In genomic region chr17:29954316-29954715, GRCm38 (mm10) we compare ENCODE assay signal across 21 mouse cellular contexts. TPM values are rescaled to one million over a fixed set of nuclear protein-coding genes. Genes with fewer than 3 reads are reported as not detected.
A peak's percentile ranks its signal among the peaks of the same experiment; 100 is the strongest.
DNase-seq lines count a peak whose midpoint lies in the region; ATAC-seq and TF ChIP-seq lines count a peak whose summit lies in the region.
"Had no signal": no experiment of that assay in that cellular context is flagged by ENCODE, and none has a peak within 500 bp of the region (broad histone marks: within the 10 kb centered on the region; RNA-seq: fewer than 3 reads in every experiment).

No protein-coding gene starts in this region.

- H3K4me3 ChIP-seq in heart, embryonic 16.5 days (ENCODE audit: low read length) = no peak overlapping the region
- H3K4me3 ChIP-seq in heart, embryonic 10.5 days = no peak overlapping the region
- no peak overlapping the region for H3K4me3 ChIP-seq in lung, embryonic 14.5 days (ENCODE audit: low read depth, low read length)
- no peak overlapping the region for H3K4me3 ChIP-seq in lung, postnatal 0 days (ENCODE audit: low read depth, low read length)
- no peak overlapping the region for H3K4me3 ChIP-seq in stomach, postnatal 0 days (ENCODE audit: low read depth, low read length)
- H3K4me3 ChIP-seq: embryonic facial prominence, embryonic 15.5 days; erythroblast, embryonic 14.5 days; forebrain, embryonic 10.5 days; gastrocnemius, adult 2 months; heart, embryonic 15.5 days; hindbrain, embryonic 13.5 days had no signal

- H3K9ac ChIP-seq in heart, embryonic 16.5 days (ENCODE audit: low read length) = no peak overlapping the region
- H3K9ac ChIP-seq in lung, embryonic 14.5 days = no peak overlapping the region
- H3K9ac ChIP-seq in lung, postnatal 0 days (replicated peaks; ENCODE audit: low read depth) = no peak overlapping the region
- no peak overlapping the region for H3K9ac ChIP-seq in stomach, postnatal 0 days (ENCODE audit: low read length)
- H3K9ac ChIP-seq: embryonic facial prominence, embryonic 15.5 days; heart, embryonic 15.5 days; hindbrain, embryonic 13.5 days had no signal

- TF ChIP-seq CTCF in lung, embryonic 14.5 days (IDR thresholded peaks at IDR 0.05; ENCODE audit: low read depth) = no peak
- no peak for TF ChIP-seq CTCF in lung, postnatal 0 days (IDR thresholded peaks at IDR 0.05)
- TF ChIP-seq CTCF in stomach, postnatal 0 days (IDR thresholded peaks at IDR 0.05; ENCODE audit: low read depth) = no peak

- no peak overlapping the region for H3K4me2 ChIP-seq in heart, embryonic 16.5 days (ENCODE audit: low read depth, low read length)
- H3K4me2 ChIP-seq in lung, embryonic 14.5 days = no peak overlapping the region
- H3K4me2 ChIP-seq in lung, postnatal 0 days (replicated peaks; ENCODE audit: low read depth, low read length) = no peak overlapping the region
- no peak overlapping the region for H3K4me2 ChIP-seq in stomach, postnatal 0 days (replicated peaks; ENCODE audit: low read depth)
- H3K4me2 ChIP-seq: embryonic facial prominence, embryonic 15.5 days; heart, embryonic 11.5 days; heart, embryonic 15.5 days; hindbrain, embryonic 13.5 days had no signal

- 48% methylated on average over 5 of the region's 5 CpGs for WGBS in heart, embryonic 16.5 days
- WGBS in heart, embryonic 10.5 days = 73% methylated on average over 5 of the region's 5 CpGs
- WGBS in lung, embryonic 14.5 days = 58% methylated on average over 5 of the region's 5 CpGs
- 44% methylated on average over 5 of the region's 5 CpGs for WGBS in lung, postnatal 0 days
- WGBS in stomach, postnatal 0 days = 56% methylated on average over 5 of the region's 5 CpGs

- no peak for TF ChIP-seq EP300 in lung, postnatal 0 days (IDR thresholded peaks at IDR 0.05)
- no peak for TF ChIP-seq EP300 in stomach, postnatal 0 days (optimal IDR thresholded peaks at IDR 0.05)

- no peaks in the 10 kb centered on the region for H3K27me3 ChIP-seq in heart, embryonic 16.5 days (ENCODE audit: control insufficient read depth, insufficient read depth, low read length)
- no peaks in the 10 kb centered on the region for H3K27me3 ChIP-seq in heart, embryonic 10.5 days (ENCODE audit: insufficient read depth, poor library complexity, severe bottlenecking)
- no peaks in the 10 kb centered on the region for H3K27me3 ChIP-seq in lung, embryonic 14.5 days (ENCODE audit: insufficient read depth, low read length)
- H3K27me3 ChIP-seq in lung, postnatal 0 days (replicated peaks; ENCODE audit: insufficient read depth, low read length) = no peaks in the 10 kb centered on the region
- H3K27me3 ChIP-seq in stomach, postnatal 0 days (ENCODE audit: control insufficient read depth, insufficient read depth, low read length) = no peaks in the 10 kb centered on the region
- H3K27me3 ChIP-seq: embryonic facial prominence, embryonic 15.5 days; heart, embryonic 15.5 days; hindbrain, embryonic 13.5 days had no signal

- no peak overlapping the region for H3K27ac ChIP-seq in heart, embryonic 16.5 days (ENCODE audit: low read length)
- H3K27ac ChIP-seq in heart, embryonic 10.5 days = no peak overlapping the region
- no peak overlapping the region for H3K27ac ChIP-seq in lung, embryonic 14.5 days (ENCODE audit: low read depth)
- H3K27ac ChIP-seq in lung, postnatal 0 days (ENCODE audit: low read length) = no peak overlapping the region
- H3K27ac ChIP-seq in stomach, postnatal 0 days (replicated peaks) = no peak overlapping the region
- H3K27ac ChIP-seq: embryonic facial prominence, embryonic 15.5 days; forebrain, embryonic 10.5 days; gastrocnemius, adult 2 months; heart, embryonic 15.5 days; hindbrain, embryonic 13.5 days; hindbrain, postnatal 0 days had no signal

- no peak for DNase-seq in heart, embryonic 10.5 days (ENCODE audit: low spot score)
- peak; percentile 28 for DNase-seq in lung, embryonic 14.5 days
- DNase-seq in lung, postnatal 0 days (ENCODE audit: low spot score) = no peak
- DNase-seq in 416B (ENCODE audit: low read depth) = peak; percentile 78
- DNase-seq in stomach, postnatal 0 days (ENCODE audit: low spot score) = peak; percentile 81
- DNase-seq: adrenal gland, postnatal 10 days; cerebellum, adult 11 months; cerebellum, adult 9-10 months; embryo, embryonic 11 days; gastrocnemius, adult 2 months; gastrocnemius, postnatal 25 days; heart, adult 18-20 months had no signal

- no peaks in the 10 kb centered on the region for H3K36me3 ChIP-seq in heart, embryonic 16.5 days (ENCODE audit: control insufficient read depth, insufficient read depth)
- no peaks in the 10 kb centered on the region for H3K36me3 ChIP-seq in heart, embryonic 10.5 days
- no peaks in the 10 kb centered on the region for H3K36me3 ChIP-seq in lung, embryonic 14.5 days (ENCODE audit: insufficient read depth)
- no peaks in the 10 kb centered on the region for H3K36me3 ChIP-seq in lung, postnatal 0 days (ENCODE audit: insufficient read depth, low read length)
- no peaks in the 10 kb centered on the region for H3K36me3 ChIP-seq in stomach, postnatal 0 days (ENCODE audit: control insufficient read depth, insufficient read depth, low read length)
- H3K36me3 ChIP-seq: embryonic facial prominence, embryonic 15.5 days; forebrain, embryonic 10.5 days; heart, embryonic 15.5 days; hindbrain, embryonic 13.5 days had no signal

- 0 out of 2 replicates have a peak, but pooled peaks have one; percentile 37 for ATAC-seq in heart, embryonic 16.5 days (replicated peaks; ENCODE audit: extremely low read depth, insufficient read depth, low FRiP score)
- no peak for ATAC-seq in lung, embryonic 14.5 days (ENCODE audit: insufficient read depth)
- ATAC-seq in lung, postnatal 0 days = no peak
- peak; percentile 74 for ATAC-seq in stomach, postnatal 0 days (ENCODE audit: low FRiP score, low TSS enrichment)
- ATAC-seq: forebrain, embryonic 14.5 days; hindbrain, postnatal 0 days had no signal

- H3K4me1 ChIP-seq in heart, embryonic 16.5 days (ENCODE audit: control insufficient read depth, insufficient read depth, low read length) = peaks cover 3% of the 10 kb centered on the region
- peaks cover 18% of the 10 kb centered on the region for H3K4me1 ChIP-seq in heart, embryonic 10.5 days
- no peaks in the 10 kb centered on the region for H3K4me1 ChIP-seq in lung, embryonic 14.5 days (ENCODE audit: insufficient read depth)
- H3K4me1 ChIP-seq in lung, postnatal 0 days (ENCODE audit: insufficient read depth, low read depth, low read length) = no peaks in the 10 kb centered on the region
- H3K4me1 ChIP-seq in stomach, postnatal 0 days (replicated peaks; ENCODE audit: control insufficient read depth, insufficient read depth) = no peaks in the 10 kb centered on the region
- H3K4me1 ChIP-seq: heart, embryonic 15.5 days had no signal

- no peaks in the 10 kb centered on the region; the same call in none of the 2 replicates for H3K9me3 ChIP-seq in heart, embryonic 16.5 days (replicated peaks; ENCODE audit: control insufficient read depth, low read length)
- no peaks in the 10 kb centered on the region for H3K9me3 ChIP-seq in heart, embryonic 10.5 days
- H3K9me3 ChIP-seq in lung, embryonic 14.5 days (ENCODE audit: low read depth, low read length) = no peaks in the 10 kb centered on the region
- no peaks in the 10 kb centered on the region for H3K9me3 ChIP-seq in lung, postnatal 0 days (ENCODE audit: low read length)
- 0 out of 2 replicates have a peak, but pooled peaks cover 2% of the 10 kb centered on the region for H3K9me3 ChIP-seq in stomach, postnatal 0 days (ENCODE audit: control insufficient read depth, low read length)
- H3K9me3 ChIP-seq: embryonic facial prominence, embryonic 15.5 days had no signal

RNA-seq across cellular contexts. Expression of gene Mdga1, which starts 15.6 kb away (rescaled TPM):
- 5.4 and 5.7 TPM in 2 replicates for polyA plus RNA-seq in heart, embryonic 16.5 days (2015; fragmentation: Nextera tagmentation; extraction: Ambion mirVana)
- 1.7 and 3.5 TPM in 2 replicates for polyA plus RNA-seq in heart, embryonic 10.5 days (2016; fragmentation: Nextera tagmentation; extraction: Ambion mirVana)
- 4.7 and 8.9 TPM in 2 replicates for polyA plus RNA-seq in lung, embryonic 14.5 days (2014; fragmentation: Nextera tagmentation; extraction: Ambion mirVana)
- 2.3 and 3.2 TPM in 2 replicates for polyA plus RNA-seq in lung, postnatal 0 days (2015; fragmentation: Nextera tagmentation; extraction: Ambion mirVana)
- polyA plus RNA-seq in stomach, postnatal 0 days (2015; fragmentation: Nextera tagmentation; extraction: Ambion mirVana) = 2.1 and 2.7 TPM in 2 replicates

RNA-seq across cellular contexts. Expression of gene Zfand3, which starts 50.2 kb away (rescaled TPM):
- 51.8 and 55.8 TPM in 2 replicates for polyA plus RNA-seq in heart, embryonic 16.5 days (2015; fragmentation: Nextera tagmentation; extraction: Ambion mirVana)
- polyA plus RNA-seq in heart, embryonic 10.5 days (2016; fragmentation: Nextera tagmentation; extraction: Ambion mirVana) = 54.2 and 54.7 TPM in 2 replicates
- 41.2 and 47.5 TPM in 2 replicates for polyA plus RNA-seq in lung, embryonic 14.5 days (2014; fragmentation: Nextera tagmentation; extraction: Ambion mirVana)
- polyA plus RNA-seq in lung, postnatal 0 days (2015; fragmentation: Nextera tagmentation; extraction: Ambion mirVana) = 52.1 and 54.6 TPM in 2 replicates
- polyA plus RNA-seq in stomach, postnatal 0 days (2015; fragmentation: Nextera tagmentation; extraction: Ambion mirVana) = 35.5 and 36.0 TPM in 2 replicates

Comparison
In these comparisons a context has a peak if more than half of its experiments do, and no peak if none do; other contexts are left out.
1. DNase-seq: peak in lung, embryonic 14.5 days (single experiment), 416B (single experiment) and stomach, postnatal 0 days (single experiment); none in heart, embryonic 10.5 days (single experiment) and lung, postnatal 0 days (single experiment).
2. ATAC-seq: peak in heart, embryonic 16.5 days (single experiment) and stomach, postnatal 0 days (single experiment); none in lung, embryonic 14.5 days (single experiment) and lung, postnatal 0 days (single experiment).